Mouse (Mus musculus): ENCODE measurements around the gene Gm10260.

DNA sequence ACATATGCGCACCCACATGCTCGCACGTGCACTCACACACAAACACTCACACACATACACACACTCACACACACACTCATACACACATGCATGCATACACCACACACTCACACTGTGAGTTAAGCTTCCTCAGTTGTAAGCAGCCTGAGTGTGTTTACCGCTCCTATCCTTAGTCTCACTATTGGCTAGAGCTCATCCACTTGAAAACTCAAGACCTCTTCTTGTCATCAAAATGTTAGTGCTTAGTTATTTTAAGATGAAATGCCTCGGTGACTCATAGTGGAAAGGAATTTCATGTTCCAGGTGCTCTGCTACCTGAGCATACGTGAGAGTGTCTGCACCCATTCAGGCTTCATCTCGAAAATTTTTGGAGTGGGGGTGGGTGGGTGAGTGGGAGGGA lies 21.2 kb upstream of the Gm10260 start:
- TF ChIP-seq POLR2AphosphoS2 (IDR thresholded peaks at IDR 0.05; ENCODE audit: insufficient read length, low read depth) (no peak), CEBPB (IDR thresholded peaks at IDR 0.05; ENCODE audit: insufficient read depth, poor library complexity, severe bottlenecking) (no peak), POLR2A (IDR thresholded peaks at IDR 0.05; ENCODE audit: insufficient read length, low read depth) (no peak), MYOG (IDR thresholded peaks at IDR 0.05; ENCODE audit: control insufficient read depth in 1 of 3, insufficient read depth in 1 of 3, insufficient read length in 2 of 3, low read depth in 2 of 3) (no peak)

Measured in myocyte (in vitro differentiated cells).